Mouse (Mus musculus) bone marrow macrophage, adult 2 months (primary cell): ENCODE results near the gene Tnip1.

Experiments used
- CTCF ChIP-seq: IDR thresholded peaks from 2 replicates; pipeline ENCODE4 v1.5.1; 2012; ENCODE audit warnings: low read depth, mild to moderate bottlenecking, low read length, moderate library complexity
- POLR2A ChIP-seq: IDR thresholded peaks from 2 replicates; pipeline ENCODE4 v1.6.1; 2012; ENCODE audit warnings: mild to moderate bottlenecking, low read depth, low read length, borderline replicate concordance

DNA sequence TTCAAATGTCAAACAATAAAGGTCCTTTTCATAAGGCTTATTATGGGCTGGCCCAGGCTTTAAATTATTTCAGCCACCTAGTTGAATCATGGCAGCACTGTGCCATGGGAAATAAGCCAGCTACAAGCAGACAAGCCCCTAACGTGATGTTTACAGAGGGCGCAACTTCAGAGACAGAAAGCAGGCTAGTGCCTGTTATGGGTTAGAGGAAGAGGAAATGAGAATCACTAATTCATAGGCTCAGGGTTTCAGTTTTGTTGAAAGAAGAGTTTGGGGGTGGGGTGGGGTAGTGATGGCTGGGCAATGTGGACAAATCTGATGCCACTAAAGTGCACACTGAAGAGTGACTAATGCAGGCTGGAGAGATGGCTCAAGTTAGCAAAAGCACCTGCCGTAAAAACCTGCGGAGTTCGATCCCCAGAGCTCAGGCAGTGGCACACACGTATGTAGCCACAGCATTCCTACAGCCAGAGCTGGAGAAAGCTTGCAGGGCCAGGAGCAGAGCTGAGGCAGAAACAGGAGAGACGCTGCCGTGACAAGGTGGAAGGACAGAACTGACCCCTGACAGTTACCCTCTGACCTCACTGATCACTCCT lies 26.1 kb upstream of the Tnip1 start:
- TF ChIP-seq CTCF (no peak), POLR2A (no peak)
